Mouse (Mus musculus): ENCODE data around the gene Arl5a.

DNA sequence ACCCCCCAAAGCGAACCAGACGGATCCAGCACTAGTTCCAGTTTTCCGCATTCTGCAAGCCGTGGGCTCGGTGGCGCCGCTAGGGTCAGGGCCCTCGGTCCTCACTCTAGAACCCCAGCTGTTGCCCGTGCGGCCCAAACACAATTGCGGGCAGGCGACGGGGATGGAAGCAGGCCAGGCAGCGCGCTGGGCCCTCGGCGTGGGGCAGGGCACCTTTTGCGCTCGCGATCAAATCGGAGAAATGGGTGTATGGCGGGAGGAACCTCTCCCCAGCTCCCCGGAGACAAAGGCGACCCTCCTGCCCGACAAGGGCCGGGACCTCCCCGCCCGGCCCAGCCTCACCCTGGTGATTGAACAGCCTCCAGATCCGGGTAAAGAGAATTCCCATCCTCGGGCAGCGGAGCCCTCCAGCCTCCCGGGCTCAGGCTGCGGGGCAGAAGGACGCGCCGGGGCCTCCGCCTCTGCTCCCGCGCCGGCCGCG, 413 bp downstream of the Arl5a start:
- TF ChIP-seq CTCF (IDR thresholded peaks at IDR 0.05; ENCODE audit: insufficient read depth, low read length), result no peak
- TF ChIP-seq POLR2A (IDR thresholded peaks at IDR 0.05; ENCODE audit: borderline replicate concordance, extremely low read depth, low read depth, low read length), result no peak
